Mouse (Mus musculus) midbrain, embryonic 14.5 days (tissue): ENCODE results near the gene Abcd3. TPM values are rescaled to one million over a fixed set of nuclear protein-coding genes. Genes with fewer than 3 reads are reported as not detected.

Experiments used
- ATAC-seq: fragments of 200-750 bp; cut with Nextera tagmentation; 2 replicates; pipeline ENCODE4 v1.8.0; 2017; ENCODE audit warnings: moderate number of reproducible peaks, moderate library complexity; ENCODE audit not compliant: low FRiP score, low TSS enrichment
- DNase-seq: peaks from one replicate; pipeline ENCODE4 v3.0.0-alpha.2; 2015
- H3K27ac ChIP-seq: fragments of 300-500 bp; sonication (generic); replicated peaks from 2 replicates; pipeline ENCODE4 v1.5.1; 2014; ENCODE audit warnings: mild to moderate bottlenecking, low read depth, low read length, moderate library complexity
- H3K27me3 ChIP-seq: fragments of 300-500 bp; sonication (generic); 2 replicates; pipeline ENCODE4 v1.6.1; 2014; ENCODE audit warnings: low read length, control low read depth, mixed read lengths; ENCODE audit not compliant: control insufficient read depth, insufficient read depth
- H3K36me3 ChIP-seq: fragments of 300-500 bp; sonication (generic); 2 replicates; pipeline ENCODE4 v1.6.1; 2014; ENCODE audit warnings: low read length, control low read depth; ENCODE audit not compliant: control insufficient read depth, insufficient read depth
- H3K4me1 ChIP-seq: fragments of 300-500 bp; sonication (generic); 2 replicates; pipeline ENCODE4 v1.6.1; 2014; ENCODE audit warnings: mild to moderate bottlenecking, antibody characterized with exemption, low read length, control low read depth; ENCODE audit not compliant: control insufficient read depth, insufficient read depth
- H3K4me2 ChIP-seq: fragments of 300-500 bp; sonication (generic); 2 replicates; pipeline ENCODE4 v1.6.1; 2014; ENCODE audit warnings: mild to moderate bottlenecking, low read length, moderate library complexity
- H3K4me3 ChIP-seq: fragments of 300-500 bp; sonication (generic); replicated peaks from 2 replicates; pipeline ENCODE4 v1.5.1; 2014; ENCODE audit warnings: low read depth, low read length
- H3K9ac ChIP-seq: fragments of 300-500 bp; sonication (generic); replicated peaks from 2 replicates; pipeline ENCODE4 v1.6.1; 2014; ENCODE audit warnings: mild to moderate bottlenecking, low read length, moderate library complexity
- H3K9me3 ChIP-seq: fragments of 300-500 bp; sonication (generic); 2 replicates; pipeline ENCODE4 v1.6.1; 2016; ENCODE audit warnings: low read length, control low read depth, mixed read lengths; ENCODE audit not compliant: control insufficient read depth
- WGBS: fragments of 180-500 bp; shearing (Covaris S2); extraction: QIAGEN DNeasy Blood & Tissue Kit; methylation state at CpG from one replicate; pipeline ENCODE4 v1.1.7; 2014; 5-methylcytosine and 5-hydroxymethylcytosine counted together
- polyA plus RNA-seq: library from polyadenylated mRNA; unstranded; fragments of >200 nt; fragmentation: Nextera tagmentation; extraction: Ambion mirVana; gene quantifications from 2 replicates; pipeline ENCODE4 v1.2.1, GENCODE M21; 2014

Gene Abcd3
- polyA plus RNA-seq, result 59.1 and 75.1 TPM in 2 replicates

DNA sequence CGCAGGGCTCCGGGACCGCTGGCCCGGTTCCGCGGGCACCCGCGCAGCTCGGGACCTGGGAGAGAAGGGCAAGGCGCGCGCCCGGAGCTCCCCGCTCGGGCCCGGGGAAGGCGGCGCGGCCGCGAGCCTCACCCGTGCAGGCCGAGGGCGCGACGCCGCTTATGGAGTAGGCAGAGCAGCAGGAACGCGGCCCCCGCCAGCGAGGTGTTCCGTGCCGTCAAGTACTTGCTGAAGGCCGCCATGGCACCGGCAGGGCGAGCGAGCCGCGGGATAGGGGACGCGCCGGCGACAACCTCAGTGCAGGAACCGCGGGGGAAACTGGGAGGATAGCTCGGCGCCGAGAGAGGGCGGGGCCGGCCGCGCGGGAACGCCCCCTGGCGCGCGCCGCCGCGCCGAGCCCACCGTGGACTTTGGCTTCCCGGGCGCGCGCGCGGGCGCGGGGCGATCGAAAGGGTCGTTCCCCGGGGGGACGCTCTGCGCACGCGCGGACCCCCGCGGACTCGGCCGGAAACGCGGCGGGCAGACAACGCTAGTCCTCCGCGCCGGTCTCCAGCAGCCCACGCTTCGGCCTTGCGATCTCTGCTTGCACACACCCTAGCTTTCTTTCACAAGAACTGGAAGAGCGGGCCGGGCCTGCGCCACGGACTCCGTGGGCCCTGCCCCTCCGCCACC, at the start of gene Abcd3:
TSS of gene Abcd3 (minus strand) at position 426 of the 672 bp plus-strand sequence.
- H3K27me3 ChIP-seq, result no peaks in the 10 kb centered on the region
- peak within 1 kb of the TSS; percentile 79 for H3K4me2 ChIP-seq
- peak; percentile 99 for DNase-seq
- peaks cover 12% of the 10 kb centered on the region; the same call in 1 of the 2 replicates for H3K4me1 ChIP-seq
- peak within 1 kb of the TSS; percentile 86 for H3K9ac ChIP-seq
- peak within 1 kb of the TSS; percentile 76 for H3K4me3 ChIP-seq
- ATAC-seq, result peak; percentile 92
- H3K36me3 ChIP-seq, result no peaks in the 10 kb centered on the region
- no peaks in the 10 kb centered on the region for H3K9me3 ChIP-seq
- H3K27ac ChIP-seq, result peak within 1 kb of the TSS; percentile 97
- WGBS, result under 1% methylated on average over 98 of the region's 99 CpGs

DNA sequence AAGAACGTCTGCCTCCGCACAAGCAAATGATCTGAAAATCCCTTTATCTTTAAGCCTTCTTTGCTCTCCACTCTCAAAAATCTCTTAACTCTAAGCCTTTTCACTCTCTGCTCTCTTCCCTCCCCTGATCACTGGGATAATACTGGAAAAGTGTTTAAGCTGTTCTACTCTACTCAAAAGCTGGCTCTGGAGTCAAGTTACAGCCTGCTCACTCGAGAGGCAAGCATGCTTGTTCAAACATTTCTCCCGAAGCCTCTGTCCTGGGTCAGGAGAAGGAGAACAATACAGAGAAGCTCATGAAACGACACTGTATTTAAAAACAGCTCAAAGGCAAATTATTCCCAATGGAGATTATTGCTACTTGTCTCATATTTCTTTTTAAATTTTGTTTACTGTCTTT, 44.0 kb upstream of the Abcd3 start:
- DNase-seq, result peak; percentile 16
- Histone ChIP-seq H3K4me2 (no peak overlapping the region), H3K27me3 (no peaks in the 10 kb centered on the region), H3K27ac (no peak overlapping the region), H3K9me3 (no peaks in the 10 kb centered on the region), H3K36me3 (no peaks in the 10 kb centered on the region), H3K4me1 (no peaks in the 10 kb centered on the region), H3K4me3 (no peak overlapping the region), H3K9ac (no peak overlapping the region)
- 11% methylated on average over 5 of the region's 5 CpGs for WGBS
- no peak for ATAC-seq

DNA sequence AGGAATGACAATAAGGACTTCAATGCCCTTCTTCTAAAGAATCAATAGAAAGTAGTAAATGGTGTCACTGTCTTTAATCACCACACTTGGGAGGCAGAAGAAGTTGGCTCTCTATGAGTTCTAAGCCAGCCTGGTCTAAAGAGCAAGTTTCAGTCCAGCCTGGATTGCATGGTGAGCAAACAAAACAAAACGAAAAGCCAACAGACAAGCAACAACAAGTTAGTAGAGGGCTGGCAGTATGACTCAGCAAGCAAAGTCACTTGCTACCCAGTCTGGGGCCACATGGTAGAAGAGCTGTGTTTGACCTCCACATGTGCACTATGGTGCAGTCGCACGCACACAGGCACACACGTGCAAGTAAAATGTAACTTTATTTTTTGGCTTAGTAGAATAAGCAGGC, 41.0 kb upstream of the Abcd3 start:
- H3K9me3 ChIP-seq, result no peaks in the 10 kb centered on the region
- H3K36me3 ChIP-seq, result no peaks in the 10 kb centered on the region
- no peak overlapping the region for H3K4me3 ChIP-seq
- 94% methylated on average over 4 of the region's 4 CpGs for WGBS
- no peaks in the 10 kb centered on the region for H3K27me3 ChIP-seq
- ATAC-seq (no peak), DNase-seq (no peak)
- H3K4me2 ChIP-seq, result no peak overlapping the region
- H3K27ac ChIP-seq, result no peak overlapping the region
- H3K9ac ChIP-seq, result no peak overlapping the region
- H3K4me1 ChIP-seq, result no peaks in the 10 kb centered on the region

DNA sequence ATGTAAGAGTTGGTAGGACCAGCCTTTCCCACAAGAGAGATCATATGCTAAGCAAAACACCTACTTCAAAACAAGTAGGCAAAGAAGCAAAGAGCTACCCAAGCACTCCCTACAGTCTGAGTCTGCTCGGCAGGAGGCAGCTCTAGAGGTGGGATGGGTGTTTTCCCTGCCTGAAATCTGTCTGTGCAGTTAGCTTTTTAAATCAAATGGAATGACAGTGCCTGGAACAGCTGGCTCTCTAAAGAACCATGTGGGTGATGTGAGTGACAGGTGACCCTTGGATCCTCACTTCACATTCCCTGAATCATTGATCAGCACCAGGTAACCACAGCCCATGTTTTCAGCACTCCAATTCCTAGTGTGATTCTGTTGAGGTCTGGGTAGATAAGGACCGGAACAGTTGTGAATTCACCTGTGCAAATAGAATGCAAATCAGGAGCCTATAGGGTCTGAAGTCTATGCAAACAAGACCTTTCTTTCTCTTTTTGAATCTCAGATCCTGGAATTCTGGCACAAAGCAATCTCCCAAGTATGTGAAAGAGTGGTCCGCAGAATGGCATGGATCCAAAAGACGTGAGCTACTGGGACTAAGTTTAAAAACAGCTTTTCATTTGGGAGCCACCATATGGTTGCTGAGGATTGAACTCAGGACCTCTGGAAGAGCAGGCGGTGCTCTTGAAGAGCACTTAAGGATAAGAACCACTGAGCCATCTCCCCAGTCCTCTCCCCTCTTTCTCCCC, 38.8 kb upstream of the Abcd3 start:
- H3K4me3 ChIP-seq, result no peak overlapping the region
- no peaks in the 10 kb centered on the region for H3K9me3 ChIP-seq
- no peak for DNase-seq
- H3K36me3 ChIP-seq, result no peaks in the 10 kb centered on the region
- no peak overlapping the region for H3K27ac ChIP-seq
- no peak for ATAC-seq
- no peak overlapping the region for H3K4me2 ChIP-seq
- no peaks in the 10 kb centered on the region for H3K27me3 ChIP-seq
- H3K9ac ChIP-seq, result no peak overlapping the region
- 74% methylated on average over 5 of the region's 5 CpGs for WGBS
- H3K4me1 ChIP-seq, result no peaks in the 10 kb centered on the region

DNA sequence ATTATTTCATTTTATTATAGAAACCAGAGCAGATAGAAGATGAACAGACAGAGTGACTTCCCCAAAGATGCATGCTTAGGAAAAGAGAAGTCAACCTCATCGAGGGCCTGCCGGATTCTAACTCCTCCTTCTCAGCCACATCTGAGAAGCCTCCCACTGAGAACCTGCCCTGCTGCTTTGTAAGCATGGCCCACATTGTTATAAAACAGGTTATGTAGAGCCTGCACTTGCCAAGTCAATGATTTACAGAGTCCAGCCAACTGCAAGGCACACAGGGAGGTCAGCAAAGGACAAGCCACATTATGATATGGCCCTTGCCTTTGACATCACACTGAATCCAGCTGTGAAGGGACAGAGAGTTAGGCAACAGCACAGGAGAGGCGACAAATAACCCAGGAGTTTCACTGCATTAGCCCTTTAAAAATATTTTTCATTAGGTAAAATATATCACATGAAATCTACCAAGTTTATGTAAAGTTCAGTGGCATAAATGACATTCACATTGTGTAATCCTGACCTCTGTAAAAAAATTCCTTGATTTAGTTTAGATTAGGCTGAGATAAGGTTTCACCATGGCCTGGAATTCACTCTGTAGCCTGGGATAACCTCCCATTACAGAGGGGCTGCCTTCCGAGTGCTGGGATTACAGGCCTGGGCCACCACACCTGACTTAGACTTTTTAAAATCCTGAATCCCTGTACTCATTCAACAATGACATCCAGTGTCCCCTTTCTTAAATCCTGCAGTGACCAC, 37.1 kb upstream of the Abcd3 start:
- Histone ChIP-seq H3K27ac (no peak overlapping the region), H3K27me3 (no peaks in the 10 kb centered on the region), H3K4me3 (no peak overlapping the region), H3K9ac (no peak overlapping the region), H3K9me3 (no peaks in the 10 kb centered on the region), H3K4me2 (no peak overlapping the region), H3K4me1 (no peaks in the 10 kb centered on the region), H3K36me3 (no peaks in the 10 kb centered on the region)
- 50% methylated on average over 4 of the region's 4 CpGs for WGBS
- DNase-seq (no peak), ATAC-seq (no peak)

DNA sequence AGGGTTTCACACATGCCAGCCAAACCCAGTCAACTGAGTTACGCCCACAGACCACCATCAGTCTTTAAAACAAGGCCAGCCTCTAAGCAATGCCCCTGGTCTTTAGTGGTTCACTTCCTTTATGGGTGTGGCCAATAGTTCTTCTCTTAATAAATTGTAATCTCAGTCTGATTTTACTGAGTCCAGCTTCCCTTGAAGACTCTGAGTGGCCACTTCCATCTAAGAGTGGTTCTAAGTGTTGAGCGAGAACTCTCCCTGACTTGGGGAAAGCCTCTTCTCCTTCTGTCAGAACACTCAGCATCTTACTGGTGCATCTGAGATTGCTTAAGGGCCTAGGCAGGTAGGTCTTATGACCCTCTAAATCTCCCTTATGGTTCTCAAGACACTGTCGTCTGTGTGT, 35.9 kb upstream of the Abcd3 start:
- 92% methylated on average over 3 of the region's 3 CpGs for WGBS
- no peaks in the 10 kb centered on the region for H3K27me3 ChIP-seq

DNA sequence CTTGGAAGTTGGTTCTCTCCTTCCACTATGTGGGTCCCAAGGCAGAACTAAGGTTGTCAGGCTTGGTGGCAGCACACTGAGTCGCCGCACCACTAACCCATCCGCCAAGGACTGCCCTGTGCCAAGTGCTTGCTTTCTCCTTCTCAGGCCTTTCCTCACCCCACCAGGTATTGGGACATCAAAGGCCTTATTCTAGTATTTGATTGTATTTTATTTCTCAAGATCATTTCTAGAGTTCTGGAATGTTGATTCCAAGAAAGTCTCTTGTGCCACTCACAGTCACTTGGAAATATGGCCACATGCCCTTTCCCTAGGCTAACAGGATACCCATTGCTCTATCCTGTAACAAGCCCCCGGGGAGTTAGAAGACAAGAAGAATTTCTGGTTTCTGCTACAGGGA, 35.3 kb upstream of the Abcd3 start:
- DNase-seq (no peak), ATAC-seq (no peak)
- Histone ChIP-seq H3K9me3 (no peaks in the 10 kb centered on the region), H3K9ac (no peak overlapping the region), H3K27me3 (no peaks in the 10 kb centered on the region), H3K4me3 (no peak overlapping the region), H3K4me1 (no peaks in the 10 kb centered on the region), H3K4me2 (no peak overlapping the region), H3K36me3 (no peaks in the 10 kb centered on the region), H3K27ac (no peak overlapping the region)
- 97% methylated on average over 4 of the region's 4 CpGs for WGBS

More for the DNA sequence above, 35.9 kb upstream of the Abcd3 start:
- Histone ChIP-seq H3K4me1 (no peaks in the 10 kb centered on the region), H3K27ac (no peak overlapping the region), H3K9ac (no peak overlapping the region), H3K4me3 (no peak overlapping the region), H3K9me3 (no peaks in the 10 kb centered on the region), H3K36me3 (no peaks in the 10 kb centered on the region), H3K4me2 (no peak overlapping the region)
- DNase-seq, result no peak
- no peak for ATAC-seq

DNA sequence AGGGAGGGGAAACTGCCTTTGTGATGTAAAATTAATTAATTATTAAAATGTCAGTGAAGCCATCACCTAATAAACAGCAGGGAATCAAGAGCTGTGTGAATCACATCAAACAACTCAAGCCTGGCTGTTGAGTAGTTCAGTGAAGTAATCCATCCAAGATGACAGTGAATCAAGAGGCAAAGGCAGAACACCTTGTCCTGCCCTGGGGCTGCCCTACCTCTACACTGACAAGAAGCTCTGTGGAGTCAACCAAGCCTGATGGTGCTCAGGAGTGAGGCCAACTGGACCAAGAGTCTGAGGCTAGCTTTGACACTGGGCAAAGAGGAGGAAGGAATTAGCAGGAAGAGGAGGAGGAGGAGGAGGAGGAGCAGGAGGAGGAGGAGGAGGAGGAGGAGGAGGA, 32.2 kb upstream of the Abcd3 start:
- Histone ChIP-seq H3K9ac (no peak overlapping the region), H3K4me3 (no peak overlapping the region), H3K27ac (no peak overlapping the region), H3K36me3 (no peaks in the 10 kb centered on the region), H3K4me1 (no peaks in the 10 kb centered on the region), H3K27me3 (no peaks in the 10 kb centered on the region), H3K9me3 (no peaks in the 10 kb centered on the region), H3K4me2 (no peak overlapping the region)
- no peak for DNase-seq
- no peak for ATAC-seq
